Mouse (Mus musculus): ENCODE data around the gene Pole4.

DNA sequence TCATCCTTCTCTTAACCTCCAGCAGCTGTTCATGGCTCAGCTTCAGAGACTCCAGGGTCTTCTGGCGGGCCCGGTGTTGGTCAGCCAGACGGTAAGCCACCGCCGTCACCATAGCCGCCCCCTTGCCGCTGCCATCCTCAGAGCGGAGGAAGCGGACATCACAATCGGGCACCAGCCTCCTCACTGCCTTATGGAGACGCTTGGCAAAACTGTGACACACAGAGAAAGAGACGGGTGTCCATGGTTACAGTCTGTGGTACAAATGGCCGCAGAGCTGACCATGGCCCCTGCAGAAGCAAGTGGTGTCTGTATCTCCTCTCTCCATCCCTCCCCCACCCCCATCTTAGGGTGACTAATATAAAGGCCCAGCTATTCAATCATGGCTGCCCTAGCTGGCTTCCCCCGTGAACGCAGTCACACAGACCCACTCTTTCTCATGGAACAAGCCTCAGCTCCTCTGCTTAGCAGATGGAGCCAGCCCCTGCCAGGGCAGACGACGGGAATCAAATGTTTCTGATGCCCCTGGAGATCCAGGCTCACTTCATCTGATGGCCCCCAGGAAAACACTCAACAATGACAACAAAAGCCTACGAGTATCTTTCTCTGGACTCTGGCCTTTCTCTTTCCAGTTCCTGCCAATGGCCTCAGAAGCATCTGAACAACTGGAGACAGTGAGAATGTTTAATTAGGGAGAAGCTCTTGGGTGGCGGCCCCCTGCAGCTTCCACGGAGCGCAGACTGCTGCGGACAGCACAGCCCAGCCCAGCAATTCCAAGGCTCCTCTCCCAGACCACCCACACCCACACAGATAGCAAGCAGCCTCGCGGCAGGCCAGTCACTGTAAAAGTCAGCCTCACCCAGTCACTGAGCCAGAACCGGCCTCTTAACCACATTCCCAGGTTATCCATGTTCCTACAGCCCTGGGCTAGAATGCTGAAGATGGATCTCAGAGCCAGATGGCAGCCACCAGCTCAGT, 31.7 kb upstream of the Pole4 start:
- no peak for TF ChIP-seq CTCF (IDR thresholded peaks at IDR 0.05)
- TF ChIP-seq POLR2A (IDR thresholded peaks at IDR 0.05; ENCODE audit: insufficient read depth, low read depth, low read length), result no peak

Data from heart, adult 2 months (tissue).